Mouse (Mus musculus) embryonic fibroblast, embryonic 13.5 days (primary cell): Measurements from ENCODE around the gene Cuedc1. TPM values are rescaled to one million over a fixed set of nuclear protein-coding genes. Genes with fewer than 3 reads are reported as not detected.

Source experiments
- H3K27ac ChIP-seq: 2 replicates; pipeline ENCODE4 v1.5.1; 2012; ENCODE audit warnings: low read length, control low read depth, inconsistent platforms; ENCODE audit not compliant: insufficient read depth
- H3K4me1 ChIP-seq: 2 replicates; pipeline ENCODE4 v1.6.1; 2011; ENCODE audit warnings: low read length; ENCODE audit not compliant: control insufficient read depth, insufficient read depth
- H3K4me3 ChIP-seq: 2 replicates; pipeline ENCODE4 v1.5.1; 2011; ENCODE audit warnings: mild to moderate bottlenecking, control low read depth, low read length; ENCODE audit not compliant: insufficient read depth
- CTCF ChIP-seq: IDR thresholded peaks from 2 replicates; pipeline ENCODE4 v1.5.1; 2011; ENCODE audit warnings: mild to moderate bottlenecking, control low read depth, low read length, moderate library complexity, borderline replicate concordance; ENCODE audit not compliant: insufficient read depth
- POLR2A ChIP-seq: IDR thresholded peaks from 2 replicates; pipeline ENCODE4 v1.6.1; 2011; ENCODE audit warnings: low read depth, mild to moderate bottlenecking, control low read depth, low read length, moderate library complexity
- polyA plus RNA-seq: library from polyadenylated mRNA; stranded (reverse); fragments of >200 nt; gene quantifications from 2 replicates; pipeline ENCODE4 v1.2.4, GENCODE M21; 2011; ENCODE audit warnings: low read depth; ENCODE audit not compliant: missing spikeins, insufficient read length

The Cuedc1 gene
- polyA plus RNA-seq, 1 experiment: 31.8 TPM

- TF ChIP-seq CTCF (no peak), POLR2A (no peak)
- Histone ChIP-seq H3K27ac (peak overlapping the region; percentile 93), H3K4me3 (no peak overlapping the region), H3K4me1 (peaks cover 17% of the 10 kb centered on the region)
These were observed 68.6 kb downstream of the Cuedc1 start for GRCm38 (mm10) chr11:88166471-88166870.

- Histone ChIP-seq H3K27ac (no peak overlapping the region), H3K4me3 (no peak overlapping the region), H3K4me1 (peaks cover 30% of the 10 kb centered on the region)
- TF ChIP-seq CTCF (no peak), POLR2A (no peak)
These were observed 70.8 kb downstream of the Cuedc1 start for GRCm38 (mm10) chr11:88168611-88169010.

DNA sequence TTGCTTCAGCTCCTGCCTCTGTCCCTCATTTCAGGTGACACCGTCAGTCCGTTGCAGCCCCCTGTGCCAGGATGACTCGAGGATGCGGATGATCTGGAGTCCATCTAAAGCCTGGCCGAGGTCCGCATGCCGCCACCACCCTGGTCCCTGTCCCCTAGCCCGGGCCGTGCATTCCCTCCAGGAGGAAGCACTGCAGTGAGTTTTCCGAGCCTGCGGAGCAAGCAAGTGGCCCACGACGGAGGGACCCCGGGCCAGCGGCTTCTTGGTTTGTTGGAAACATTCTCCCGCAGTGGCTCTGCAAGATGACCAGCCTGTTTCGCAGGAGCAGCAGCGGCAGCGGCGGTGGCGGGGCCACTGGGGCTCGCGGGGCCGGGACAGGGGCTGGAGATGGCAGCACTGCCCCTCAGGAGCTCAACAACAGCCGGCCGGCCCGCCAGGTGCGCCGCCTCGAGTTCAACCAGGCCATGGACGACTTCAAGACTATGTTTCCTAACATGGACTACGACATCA, 71.7 kb downstream of the Cuedc1 start:
- Histone ChIP-seq H3K4me1 (peaks cover 30% of the 10 kb centered on the region), H3K4me3 (no peak overlapping the region), H3K27ac (no peak overlapping the region)
- TF ChIP-seq CTCF (no peak), POLR2A (no peak)

- no peak overlapping the region for H3K4me3 ChIP-seq
- peaks cover 28% of the 10 kb centered on the region for H3K4me1 ChIP-seq
- no peak overlapping the region for H3K27ac ChIP-seq
- TF ChIP-seq CTCF (no peak), POLR2A (no peak)
These were observed 72.7 kb downstream of the Cuedc1 start for GRCm38 (mm10) chr11:88170606-88171005.

DNA sequence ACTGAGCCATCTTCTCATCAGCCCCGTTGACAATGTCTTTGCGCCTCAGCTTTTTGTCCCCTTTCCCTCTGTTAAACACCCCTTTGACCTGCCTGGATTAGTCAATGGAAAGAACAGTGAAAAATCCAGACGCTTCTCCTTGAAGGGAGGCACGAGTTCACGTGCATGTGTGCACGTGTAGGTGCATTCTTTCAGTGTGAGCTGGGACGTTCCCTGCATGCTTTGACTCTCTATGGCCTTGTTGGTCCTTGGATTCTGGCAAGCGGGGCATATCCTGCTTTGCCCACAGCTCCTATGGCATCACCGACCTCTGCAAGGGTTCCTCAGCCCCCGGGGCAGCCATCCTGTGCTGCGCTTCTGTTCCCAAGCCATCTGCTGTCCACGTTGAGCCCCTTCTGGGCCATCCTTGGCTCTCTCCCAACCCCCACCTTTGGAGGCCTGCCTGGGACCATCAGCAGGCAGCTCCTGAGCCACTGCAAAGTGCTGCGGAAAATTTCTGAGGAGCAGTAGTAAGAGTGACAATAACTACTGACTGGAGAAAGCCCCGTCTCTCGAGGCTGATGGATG, 74.1 kb downstream of the Cuedc1 start:
- Histone ChIP-seq H3K4me1 (peaks cover 20% of the 10 kb centered on the region), H3K27ac (peak overlapping the region; percentile 85), H3K4me3 (no peak overlapping the region)
- TF ChIP-seq POLR2A (no peak), CTCF (no peak)

DNA sequence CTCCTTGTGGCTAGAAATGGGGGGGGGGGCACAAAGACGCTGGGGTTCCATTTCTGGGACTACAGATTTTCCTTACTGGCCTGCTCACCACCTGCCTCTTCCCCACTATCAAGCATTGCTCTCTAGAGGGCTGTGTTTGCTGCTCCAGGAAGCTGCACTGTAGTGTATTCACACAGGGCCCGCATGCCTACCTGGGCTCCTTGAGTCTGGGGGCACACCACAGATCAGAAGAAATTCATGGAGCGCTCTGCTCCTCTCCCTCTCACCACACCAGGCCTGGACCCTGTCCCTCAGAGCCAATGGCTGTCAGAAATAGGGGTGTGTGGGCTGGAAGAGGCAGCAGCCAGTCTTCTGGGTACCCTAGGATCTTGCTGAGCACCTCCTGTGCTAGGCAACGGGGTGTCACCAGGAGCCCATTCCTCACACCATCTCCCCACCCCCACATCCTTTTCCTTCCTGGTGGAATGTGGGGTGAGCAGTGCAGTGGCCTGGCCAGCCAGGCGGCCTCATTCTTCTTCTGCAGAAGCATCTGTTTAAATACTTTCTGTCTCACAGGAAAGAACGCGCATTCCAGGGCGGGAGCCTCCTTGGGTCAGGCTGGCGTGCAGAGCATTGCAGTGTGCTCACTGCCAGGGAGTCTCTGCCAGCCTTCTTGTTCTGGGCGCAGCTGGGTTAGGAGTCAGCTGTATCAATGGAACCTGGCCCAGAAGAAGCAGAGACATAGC, 74.9 kb downstream of the Cuedc1 start:
- Histone ChIP-seq H3K4me1 (peaks cover 20% of the 10 kb centered on the region), H3K4me3 (no peak overlapping the region), H3K27ac (peak overlapping the region; percentile 85)
- TF ChIP-seq POLR2A: no peak; the same call in 1 of the 2 replicates
- TF ChIP-seq CTCF: no peak

GRCm38 (mm10) chr11:88173386-88174025, 75.6 kb downstream of the Cuedc1 start:
- Histone ChIP-seq H3K4me1 (peaks cover 20% of the 10 kb centered on the region), H3K27ac (peak overlapping the region; percentile 87), H3K4me3 (no peak overlapping the region)
- TF ChIP-seq CTCF (no peak), POLR2A (0 out of 2 replicates have a peak, but pooled peaks have one; percentile 8)

DNA sequence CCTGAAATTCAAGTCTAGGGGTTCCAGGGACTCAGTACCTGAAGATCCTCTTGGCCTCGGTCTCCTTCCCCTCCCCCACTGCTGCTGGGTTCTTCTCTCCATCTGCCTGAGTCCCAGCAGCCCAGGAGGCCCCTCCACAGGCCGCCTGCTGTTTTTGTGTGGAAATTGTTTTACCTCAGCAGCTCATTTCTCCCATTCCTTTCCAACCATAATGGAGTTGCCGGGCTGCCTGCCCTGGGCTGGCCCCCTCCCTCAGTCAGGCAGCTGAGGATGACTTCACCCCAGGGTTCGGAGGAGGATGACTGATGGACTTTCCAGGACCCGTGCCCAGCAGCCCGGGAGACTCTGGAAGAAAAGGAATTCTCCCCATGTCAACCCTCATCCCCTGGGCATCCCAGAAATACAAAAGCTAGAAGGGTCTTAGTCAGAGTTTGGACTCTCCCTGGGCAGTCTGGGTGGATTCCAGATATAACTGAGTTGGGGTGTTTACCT, 82.7 kb downstream of the Cuedc1 start:
- H3K27ac ChIP-seq: peak overlapping the region; percentile 90
- TF ChIP-seq POLR2A (no peak), CTCF (no peak)
- no peak overlapping the region for H3K4me3 ChIP-seq
- H3K4me1 ChIP-seq: peaks cover 18% of the 10 kb centered on the region

GRCm38 (mm10) chr11:88180959-88181619, 83.2 kb downstream of the Cuedc1 start:
- Histone ChIP-seq H3K4me1 (peaks cover 20% of the 10 kb centered on the region), H3K4me3 (no peak overlapping the region), H3K27ac (peak overlapping the region; percentile 90)
- no peak for TF ChIP-seq CTCF
- TF ChIP-seq POLR2A: no peak
